Mouse (Mus musculus): ENCODE measurements around the gene Ahnak.

Ahnak gene

DNA sequence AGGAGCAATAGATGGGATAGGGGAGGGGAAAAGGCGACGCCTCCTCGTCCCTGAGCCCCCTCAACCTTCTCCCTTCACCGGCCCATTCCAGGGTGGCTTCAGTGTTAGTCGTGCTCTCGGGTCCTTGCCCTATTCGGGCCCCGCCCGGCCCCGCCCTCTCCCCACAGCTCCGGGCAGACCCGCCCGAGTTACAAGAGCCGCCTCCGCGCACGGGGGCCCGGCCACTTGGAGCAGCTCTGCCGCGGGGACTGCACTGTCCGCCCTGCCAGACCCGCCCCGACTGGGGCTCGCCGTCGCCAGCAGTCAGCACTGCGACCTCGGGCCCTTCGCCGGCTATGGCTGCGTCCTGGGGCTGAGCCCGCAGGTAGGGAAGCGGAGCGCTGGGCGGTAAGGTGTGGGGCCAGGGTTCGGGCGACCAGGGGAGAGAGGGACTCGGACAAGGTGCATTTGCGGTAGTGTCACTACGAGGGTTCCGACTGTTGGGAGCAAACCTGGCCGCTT, at the start of gene Ahnak:
Gene Ahnak (plus strand): TSS at position 219 of the 501 bp plus-strand sequence.
- peak; percentile 54 to 66 for DNase-seq

- DNase-seq, result no peak
These were observed 48.5 kb upstream of the Ahnak start for GRCm38 (mm10) chr19:8940526-8941133.

GRCm38 (mm10) chr19:8941136-8941514, 48.0 kb upstream of the Ahnak start:
- DNase-seq, result no peak

DNA sequence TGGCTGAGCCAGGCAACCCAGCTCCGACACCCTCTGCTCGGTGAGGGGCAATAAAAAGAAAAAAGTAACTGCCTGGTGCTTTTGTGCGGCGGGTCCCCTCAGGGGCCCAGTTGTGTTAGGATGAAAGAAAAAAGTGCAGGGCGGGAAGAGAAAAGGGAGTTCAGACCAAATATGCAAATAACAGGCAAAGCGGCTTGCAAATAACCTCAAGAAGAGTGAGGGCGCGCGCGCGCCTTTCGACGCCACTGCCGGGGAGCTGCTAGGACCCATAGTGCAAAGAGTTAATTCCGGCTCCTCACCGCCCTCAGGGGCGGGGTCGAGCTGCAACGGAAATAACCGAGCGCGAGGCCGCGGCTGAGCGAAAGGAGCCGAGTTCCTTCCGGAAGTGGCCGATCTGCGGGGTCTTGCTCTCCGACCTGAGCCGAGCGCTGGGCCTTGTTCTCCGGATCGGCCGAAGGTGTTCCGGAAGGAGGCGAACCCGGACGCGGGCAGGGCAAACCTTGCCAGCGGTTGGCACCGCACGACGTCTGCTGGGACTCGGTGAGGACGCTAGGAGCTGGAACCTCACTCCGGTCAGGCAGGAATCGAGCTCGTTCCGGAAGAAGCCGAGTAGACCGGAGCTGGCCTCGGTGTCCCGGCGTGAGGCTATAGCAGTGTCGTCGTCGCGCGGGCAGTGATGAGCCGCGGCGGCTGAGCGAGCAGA, 47.4 kb upstream of the Ahnak start, which contains the start of gene Mta2:
Gene Mta2 (plus strand): TSS at position 361 of the 703 bp plus-strand sequence.
- peak; percentile 95 to 96 for DNase-seq

GRCm38 (mm10) chr19:8942276-8942964, 46.7 kb upstream of the Ahnak start:
- no peak for DNase-seq

DNA sequence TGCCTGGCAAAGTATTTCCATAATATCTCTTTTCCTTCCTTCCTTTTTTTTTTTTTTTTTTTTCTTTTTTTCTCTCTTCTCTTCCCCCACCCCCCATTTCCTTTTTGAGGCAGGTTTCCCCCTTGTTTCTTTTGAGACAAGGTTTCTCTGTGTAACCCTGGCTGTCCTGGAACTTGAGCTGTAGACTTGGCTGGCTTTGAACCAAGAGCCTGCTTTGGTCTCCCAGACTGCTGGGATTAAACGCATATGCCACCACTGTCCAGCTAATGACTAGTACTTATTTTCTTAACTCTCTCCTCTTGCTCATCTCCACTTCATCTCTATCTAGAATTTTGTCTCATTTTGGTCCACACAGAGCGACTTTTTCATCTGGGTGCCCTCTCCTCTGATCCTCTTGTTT, 46.0 kb upstream of the Ahnak start:
- no peak for DNase-seq

- no peak for DNase-seq
These were observed 45.0 kb upstream of the Ahnak start for GRCm38 (mm10) chr19:8944062-8944461.

DNA sequence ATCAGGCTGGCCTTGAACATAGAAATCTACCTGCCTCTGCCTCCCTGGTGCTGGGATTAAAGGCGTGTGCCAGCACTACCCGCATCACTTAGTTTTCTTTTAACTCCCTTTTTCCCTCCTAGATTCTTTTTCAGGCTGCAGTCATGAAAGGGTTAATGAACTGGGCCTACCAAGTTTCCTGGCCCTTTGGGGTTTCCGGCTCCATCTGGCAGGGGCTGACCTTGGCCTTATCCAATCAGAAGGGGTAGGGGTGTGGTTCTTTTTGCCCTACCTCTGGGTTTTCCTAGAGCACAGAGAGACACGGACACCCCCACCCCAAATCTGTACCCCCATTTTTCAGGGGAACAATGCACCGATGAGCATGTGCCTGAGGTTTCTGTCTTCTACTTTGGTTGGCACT, 44.3 kb upstream of the Ahnak start:
- DNase-seq, result peak; percentile 67 to 78

DNA sequence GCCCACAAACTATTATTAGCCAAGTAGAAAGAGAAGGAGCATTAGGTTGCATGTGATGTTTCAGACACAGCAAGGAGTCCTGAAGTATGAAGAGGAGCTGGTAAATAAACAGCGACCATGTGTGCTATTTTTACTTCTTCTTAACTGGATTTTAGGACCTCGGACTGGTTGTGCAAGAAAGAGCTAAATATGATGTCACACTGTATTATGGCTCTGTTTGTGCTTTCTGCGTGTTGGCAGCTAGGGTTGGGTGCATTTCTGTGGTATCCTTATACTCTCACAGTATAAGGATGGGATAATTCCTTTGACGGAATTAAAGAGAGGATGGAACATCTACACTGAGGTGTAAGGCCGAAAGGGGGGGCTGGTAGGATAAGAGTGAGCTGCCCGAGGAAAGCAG, 43.8 kb upstream of the Ahnak start:
- no peak for DNase-seq

GRCm38 (mm10) chr19:8946929-8947328, 42.2 kb upstream of the Ahnak start:
- DNase-seq, result no peak

DNA sequence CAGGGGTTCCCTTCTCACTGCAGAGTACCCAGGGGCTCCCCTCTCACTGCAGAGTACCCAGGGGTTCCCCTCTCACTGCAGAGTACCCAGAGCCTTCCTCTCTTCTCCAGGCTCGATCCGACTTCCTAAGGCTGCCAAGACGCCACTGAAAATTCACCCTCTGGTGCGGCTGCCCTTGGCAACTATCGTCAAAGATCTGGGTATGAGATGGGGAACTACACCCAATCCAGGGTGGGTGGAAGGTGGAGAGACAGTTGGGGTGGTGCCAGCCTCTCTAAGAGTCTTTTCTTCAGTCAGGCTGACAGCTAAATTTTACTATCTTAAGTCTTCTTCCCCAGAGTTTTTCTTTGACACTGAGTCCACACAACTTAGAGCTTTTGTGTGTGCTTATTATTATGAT, 38.9 kb upstream of the Ahnak start:
- no peak for DNase-seq

- DNase-seq, result no peak
These were observed 36.8 kb upstream of the Ahnak start for GRCm38 (mm10) chr19:8952241-8952640.

DNA sequence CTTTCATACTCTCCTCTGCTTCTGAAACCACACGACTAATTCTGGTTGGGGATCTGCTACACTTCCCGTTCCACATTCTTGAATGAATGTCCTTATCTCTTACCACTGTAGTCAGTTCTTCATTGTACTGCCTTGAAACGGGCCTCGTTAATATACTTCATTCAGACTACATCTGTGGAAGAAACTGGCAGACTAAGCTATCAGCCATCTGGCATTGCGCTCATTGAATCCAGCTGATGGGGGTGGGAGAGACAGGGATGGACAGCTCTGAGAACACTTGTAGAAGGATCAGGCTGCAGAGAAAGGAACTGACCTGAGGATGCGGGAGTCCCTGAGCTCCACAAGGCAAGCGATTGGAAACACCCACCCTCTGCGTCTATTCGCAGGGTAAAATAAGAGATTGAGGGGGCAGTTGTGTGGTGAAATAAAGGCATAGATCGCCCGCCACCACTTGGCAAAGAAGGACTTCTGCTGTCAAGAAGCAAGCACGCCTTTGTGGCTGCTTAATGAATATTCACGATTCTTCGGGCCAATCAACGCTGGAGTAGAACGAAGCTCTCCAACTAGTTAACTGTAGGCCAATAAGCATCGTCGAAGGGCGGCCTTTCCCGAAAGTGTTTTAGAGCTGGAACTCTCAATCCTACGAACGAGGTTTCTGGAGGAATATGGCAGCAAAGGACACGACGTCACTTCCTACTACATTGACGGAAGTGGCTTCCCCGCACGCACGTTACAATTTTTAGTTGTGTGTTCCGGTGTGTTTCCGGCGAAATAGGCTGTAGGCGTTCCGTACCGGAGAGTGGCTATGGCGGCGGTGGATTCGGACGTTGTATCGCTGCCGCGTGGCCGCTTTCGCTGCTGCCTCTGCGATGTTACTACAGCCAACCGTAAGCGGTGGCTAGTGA, 35.7 kb upstream of the Ahnak start, which contains the start of gene Tut1:
Gene Tut1 (plus strand): TSS at position 713 of the 905 bp plus-strand sequence.
- peak; percentile 96 to 97 for DNase-seq

DNA sequence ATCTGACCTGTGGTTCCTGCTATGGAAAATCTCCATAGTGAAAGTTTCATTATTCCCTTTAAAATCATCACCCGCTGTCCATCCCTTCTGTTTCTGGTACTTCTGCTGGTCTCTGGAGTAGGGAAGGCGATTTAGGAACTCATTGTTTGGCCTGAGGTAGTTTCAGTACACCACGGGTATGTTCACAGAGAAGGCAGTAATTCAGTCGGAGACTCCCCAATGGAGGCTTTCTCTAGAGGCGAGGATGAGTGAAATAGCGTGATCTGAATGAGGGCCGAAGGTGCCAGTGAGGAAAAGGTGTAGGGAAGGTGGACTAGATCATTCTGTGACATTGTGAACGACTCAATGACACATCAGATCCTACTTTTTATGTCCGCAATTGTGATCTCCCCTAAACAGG, 34.9 kb upstream of the Ahnak start:
- no peak for DNase-seq

GRCm38 (mm10) chr19:8962256-8962655, 26.8 kb upstream of the Ahnak start:
- peak in 1 of 2 experiments; percentile 41 for DNase-seq

DNA sequence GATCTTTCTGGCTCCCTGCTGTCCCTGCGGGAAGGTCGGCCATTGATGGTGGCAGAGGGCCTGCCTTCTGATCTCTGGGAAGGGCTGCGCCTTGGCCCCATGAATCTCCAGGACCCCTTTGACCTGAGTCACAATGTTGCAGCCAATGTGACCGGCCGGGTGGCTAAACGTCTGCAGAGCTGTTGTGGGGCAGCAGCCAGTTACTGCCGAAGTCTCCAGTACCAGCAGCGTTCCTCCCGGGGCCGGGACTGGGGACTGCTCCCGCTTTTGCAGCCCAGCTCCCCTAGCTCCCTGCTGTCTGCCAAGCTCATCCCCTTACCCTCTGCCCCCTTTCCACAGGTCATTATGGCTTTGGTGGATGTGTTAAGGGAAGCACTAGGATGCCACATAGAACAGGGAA, 24.0 kb upstream of the Ahnak start:
- no peak for DNase-seq

- peak in 1 of 2 experiments; percentile 39 for DNase-seq
These were observed 23.3 kb upstream of the Ahnak start for GRCm38 (mm10) chr19:8965771-8966170.

DNA sequence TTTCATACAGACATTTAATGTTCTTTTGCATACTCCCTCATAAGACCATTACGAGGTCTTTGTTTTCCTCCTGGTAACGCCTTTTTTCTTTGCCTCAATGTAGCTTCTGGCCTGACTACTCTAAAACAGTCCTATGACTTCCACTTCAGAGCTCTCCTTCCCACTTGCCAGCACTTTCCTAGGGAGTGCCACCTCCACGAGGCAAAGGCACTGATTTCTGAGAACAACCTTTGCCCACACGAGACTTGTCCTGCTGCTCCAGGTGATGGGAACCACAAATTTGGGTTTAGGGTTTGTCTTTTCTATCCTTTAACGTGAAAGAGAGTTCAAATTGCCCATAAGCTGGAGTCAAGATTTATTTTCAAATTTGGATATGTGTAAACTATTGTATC, 22.9 kb upstream of the Ahnak start:
- peak in 1 of 2 experiments; percentile 61 for DNase-seq

DNA sequence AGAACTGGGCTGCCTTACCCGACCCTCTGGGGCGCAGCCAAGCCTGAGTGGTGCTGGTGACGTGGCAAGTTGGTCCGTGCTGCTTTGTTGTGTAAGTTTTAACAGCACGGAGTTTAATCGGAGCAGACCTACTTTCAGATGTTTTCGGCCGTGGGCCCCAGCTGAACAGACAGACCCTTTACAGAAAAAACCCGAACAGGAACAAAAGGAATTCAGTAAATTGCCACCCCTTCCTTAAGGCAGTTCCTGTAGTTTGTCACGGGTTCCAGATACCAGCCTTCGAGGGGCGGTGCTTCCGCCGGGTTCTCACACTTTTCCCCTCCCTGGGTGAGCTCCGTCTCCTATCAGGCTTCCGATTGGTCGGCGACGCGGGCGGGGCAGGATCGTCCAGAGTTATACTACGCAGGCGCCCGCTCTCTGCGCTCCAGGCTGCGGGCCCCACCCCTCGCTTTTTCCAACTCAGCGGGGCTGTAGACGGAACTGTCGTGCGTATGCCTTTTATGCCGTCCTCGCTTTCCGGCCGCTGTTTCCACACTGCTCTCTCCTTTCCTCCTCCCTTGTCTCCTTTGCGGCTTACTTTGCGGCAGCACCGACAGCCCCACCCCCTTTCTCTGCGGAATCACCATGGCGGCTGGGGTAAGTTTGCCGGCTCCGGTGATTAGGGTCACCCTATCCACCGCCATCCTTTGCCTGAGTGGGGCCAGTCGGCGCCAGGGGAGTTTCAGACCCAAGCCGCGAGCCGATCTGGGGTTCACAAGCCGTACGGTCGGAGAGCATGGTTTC, 22.3 kb upstream of the Ahnak start, which contains the start of gene Eef1g:
Gene Eef1g (plus strand): TSS at position 452 of the 783 bp plus-strand sequence.
- DNase-seq, result peak; percentile 99 to 100

DNA sequence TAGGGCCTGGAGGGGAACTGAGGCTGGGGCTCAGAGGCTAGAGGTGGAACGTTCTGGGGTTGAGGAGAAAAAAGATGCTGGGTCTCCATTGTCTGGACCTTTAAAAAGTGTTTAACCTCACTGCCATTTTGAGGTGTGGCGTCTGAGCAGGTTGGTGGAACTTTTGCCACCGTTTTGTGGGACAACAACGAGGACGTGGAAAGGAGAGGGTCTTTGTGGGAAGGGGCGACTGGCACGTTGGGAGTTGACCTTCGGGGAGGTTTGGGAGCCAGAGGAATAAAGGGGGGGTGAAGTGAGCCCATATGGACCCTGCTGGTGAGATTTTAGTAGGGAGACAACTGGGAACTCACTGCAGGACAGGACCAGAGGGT, 21.7 kb upstream of the Ahnak start:
- no peak for DNase-seq

DNA sequence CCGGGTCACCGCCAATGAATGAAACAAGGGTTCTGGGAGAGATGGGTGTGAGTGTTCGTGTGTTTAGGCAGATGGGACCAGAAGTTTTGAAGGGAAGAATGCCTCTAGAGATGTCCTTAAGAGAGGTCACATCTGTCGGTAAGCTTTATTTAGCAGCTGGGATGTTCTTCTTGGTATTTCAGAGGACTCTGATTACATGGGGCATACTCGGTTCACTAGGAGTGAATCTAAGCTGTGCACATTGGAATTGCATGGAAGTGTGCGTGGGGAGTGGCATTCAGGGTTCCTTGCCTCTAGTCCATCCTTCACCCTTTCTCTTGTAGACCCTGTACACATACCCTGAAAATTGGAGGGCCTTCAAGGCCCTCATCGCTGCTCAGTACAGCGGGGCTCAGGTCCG, 21.2 kb upstream of the Ahnak start:
- DNase-seq, result no peak

DNA sequence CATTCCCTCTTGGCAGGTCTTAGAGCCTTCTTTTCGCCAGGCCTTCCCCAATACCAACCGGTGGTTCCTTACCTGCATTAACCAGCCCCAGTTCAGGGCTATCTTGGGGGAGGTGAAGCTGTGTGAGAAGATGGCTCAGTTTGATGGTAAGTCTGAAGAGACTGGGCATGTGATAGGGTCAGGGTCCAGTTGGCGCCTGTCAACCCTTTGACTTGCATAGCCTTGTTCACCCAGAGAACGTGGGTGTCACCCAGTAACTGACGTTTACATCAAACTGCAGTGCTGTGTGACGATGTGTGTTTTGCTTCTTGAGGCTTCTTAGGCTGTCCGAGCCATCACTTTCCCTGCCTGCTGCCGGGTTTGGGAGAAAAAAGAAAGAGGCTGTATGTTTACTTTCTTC, 16.6 kb upstream of the Ahnak start:
- DNase-seq, result peak in 1 of 2 experiments; percentile 50

Measured in kidney, adult 8-10 months (tissue).